Mouse (Mus musculus): ENCODE measurements around the gene Zhx3. TPM values are rescaled to one million over a fixed set of nuclear protein-coding genes. Genes with fewer than 3 reads are reported as not detected.

Gene Zhx3
- polyA plus RNA-seq, 1 experiment from 2014 or later, result 6.8 TPM

- H3K4me2 ChIP-seq (ENCODE audit: low read length), result no peak overlapping the region
- H3K9ac ChIP-seq (ENCODE audit: low read length), result no peak overlapping the region
- no peak for ATAC-seq (ENCODE audit: insufficient number of reproducible peaks, insufficient read depth, low FRiP score, low read depth)
- no peak overlapping the region for H3K27ac ChIP-seq (replicated peaks in 1 of 2; ENCODE audit: control insufficient read depth in 1 of 2, insufficient read depth in 1 of 2, low read depth in 2 of 2, low read length in 2 of 2)
- H3K4me1 ChIP-seq (ENCODE audit: control insufficient read depth in 2 of 2, insufficient read depth in 2 of 2, low read length in 2 of 2), result no peaks in the 10 kb centered on the region
- H3K36me3 ChIP-seq (ENCODE audit: control insufficient read depth, insufficient read depth, low read length), result peaks cover 39% of the 10 kb centered on the region
- H3K9me3 ChIP-seq (ENCODE audit: control insufficient read depth, low read length), result no peaks in the 10 kb centered on the region
- 88% methylated on average over 2 of the region's 2 CpGs for WGBS
- no peaks in the 10 kb centered on the region for H3K27me3 ChIP-seq (ENCODE audit: control insufficient read depth, insufficient read depth, low read length)
- no peak overlapping the region for H3K4me3 ChIP-seq (ENCODE audit: control insufficient read depth in 1 of 2, insufficient read depth in 1 of 2, low read depth in 1 of 2, low read length in 2 of 2)
Observed at GRCm38 (mm10) chr2:160768997-160769396, 103.8 kb downstream of the Zhx3 start.

GRCm38 (mm10) chr2:160768097-160768695, 104.6 kb downstream of the Zhx3 start:
- Histone ChIP-seq H3K9me3 (ENCODE audit: control insufficient read depth, low read length) (no peaks in the 10 kb centered on the region), H3K4me1 (ENCODE audit: control insufficient read depth in 2 of 2, insufficient read depth in 2 of 2, low read length in 2 of 2) (no peaks in the 10 kb centered on the region), H3K9ac (ENCODE audit: low read length) (no peak overlapping the region), H3K27me3 (ENCODE audit: control insufficient read depth, insufficient read depth, low read length) (no peaks in the 10 kb centered on the region), H3K4me2 (ENCODE audit: low read length) (no peak overlapping the region), H3K36me3 (ENCODE audit: control insufficient read depth, insufficient read depth, low read length) (peaks cover 47% of the 10 kb centered on the region), H3K4me3 (ENCODE audit: control insufficient read depth in 1 of 2, insufficient read depth in 1 of 2, low read depth in 1 of 2, low read length in 2 of 2) (no peak overlapping the region), H3K27ac (replicated peaks in 1 of 2; ENCODE audit: control insufficient read depth in 1 of 2, insufficient read depth in 1 of 2, low read depth in 2 of 2, low read length in 2 of 2) (no peak overlapping the region)
- no peak for ATAC-seq (ENCODE audit: insufficient number of reproducible peaks, insufficient read depth, low FRiP score, low read depth)
- WGBS, result 75% methylated on average over 4 of the region's 4 CpGs

- Histone ChIP-seq H3K27ac (replicated peaks in 1 of 2; ENCODE audit: control insufficient read depth in 1 of 2, insufficient read depth in 1 of 2, low read depth in 2 of 2, low read length in 2 of 2) (no peak overlapping the region), H3K9me3 (ENCODE audit: control insufficient read depth, low read length) (no peaks in the 10 kb centered on the region), H3K36me3 (ENCODE audit: control insufficient read depth, insufficient read depth, low read length) (peaks cover 57% of the 10 kb centered on the region), H3K4me3 (ENCODE audit: control insufficient read depth in 1 of 2, insufficient read depth in 1 of 2, low read depth in 1 of 2, low read length in 2 of 2) (no peak overlapping the region), H3K4me2 (ENCODE audit: low read length) (no peak overlapping the region), H3K9ac (ENCODE audit: low read length) (no peak overlapping the region), H3K27me3 (ENCODE audit: control insufficient read depth, insufficient read depth, low read length) (no peaks in the 10 kb centered on the region), H3K4me1 (ENCODE audit: control insufficient read depth in 2 of 2, insufficient read depth in 2 of 2, low read length in 2 of 2) (no peaks in the 10 kb centered on the region)
- 96% methylated on average over 2 of the region's 2 CpGs for WGBS
- ATAC-seq (ENCODE audit: insufficient number of reproducible peaks, insufficient read depth, low FRiP score, low read depth), result no peak
Observed at GRCm38 (mm10) chr2:160767201-160767600, 105.6 kb downstream of the Zhx3 start.

GRCm38 (mm10) chr2:160766371-160766771, 106.4 kb downstream of the Zhx3 start:
- Histone ChIP-seq H3K4me1 (ENCODE audit: control insufficient read depth in 2 of 2, insufficient read depth in 2 of 2, low read length in 2 of 2) (no peaks in the 10 kb centered on the region), H3K4me3 (ENCODE audit: control insufficient read depth in 1 of 2, insufficient read depth in 1 of 2, low read depth in 1 of 2, low read length in 2 of 2) (no peak overlapping the region), H3K4me2 (ENCODE audit: low read length) (no peak overlapping the region), H3K36me3 (ENCODE audit: control insufficient read depth, insufficient read depth, low read length) (peaks cover 65% of the 10 kb centered on the region), H3K27me3 (ENCODE audit: control insufficient read depth, insufficient read depth, low read length) (no peaks in the 10 kb centered on the region), H3K27ac (replicated peaks in 1 of 2; ENCODE audit: control insufficient read depth in 1 of 2, insufficient read depth in 1 of 2, low read depth in 2 of 2, low read length in 2 of 2) (no peak overlapping the region), H3K9ac (ENCODE audit: low read length) (no peak overlapping the region), H3K9me3 (ENCODE audit: control insufficient read depth, low read length) (no peaks in the 10 kb centered on the region)
- 63% methylated on average over 5 of the region's 5 CpGs for WGBS
- ATAC-seq (ENCODE audit: insufficient number of reproducible peaks, insufficient read depth, low FRiP score, low read depth), result no peak

GRCm38 (mm10) chr2:160765096-160765495, 107.7 kb downstream of the Zhx3 start:
- no peak overlapping the region for H3K9ac ChIP-seq (ENCODE audit: low read length)
- ATAC-seq (ENCODE audit: insufficient number of reproducible peaks, insufficient read depth, low FRiP score, low read depth), result no peak
- WGBS, result 64% methylated on average over 3 of the region's 3 CpGs
- H3K4me1 ChIP-seq (ENCODE audit: control insufficient read depth in 2 of 2, insufficient read depth in 2 of 2, low read length in 2 of 2), result no peaks in the 10 kb centered on the region
- H3K4me2 ChIP-seq (ENCODE audit: low read length), result no peak overlapping the region
- no peaks in the 10 kb centered on the region for H3K9me3 ChIP-seq (ENCODE audit: control insufficient read depth, low read length)
- peaks cover 69% of the 10 kb centered on the region for H3K36me3 ChIP-seq (ENCODE audit: control insufficient read depth, insufficient read depth, low read length)
- H3K27ac ChIP-seq (replicated peaks in 1 of 2; ENCODE audit: control insufficient read depth in 1 of 2, insufficient read depth in 1 of 2, low read depth in 2 of 2, low read length in 2 of 2), result no peak overlapping the region
- H3K4me3 ChIP-seq (ENCODE audit: control insufficient read depth in 1 of 2, insufficient read depth in 1 of 2, low read depth in 1 of 2, low read length in 2 of 2), result no peak overlapping the region
- no peaks in the 10 kb centered on the region for H3K27me3 ChIP-seq (ENCODE audit: control insufficient read depth, insufficient read depth, low read length)

GRCm38 (mm10) chr2:160764386-160764785, 108.4 kb downstream of the Zhx3 start:
- Histone ChIP-seq H3K27ac (replicated peaks in 1 of 2; ENCODE audit: control insufficient read depth in 1 of 2, insufficient read depth in 1 of 2, low read depth in 2 of 2, low read length in 2 of 2) (no peak overlapping the region), H3K4me3 (ENCODE audit: control insufficient read depth in 1 of 2, insufficient read depth in 1 of 2, low read depth in 1 of 2, low read length in 2 of 2) (no peak overlapping the region), H3K27me3 (ENCODE audit: control insufficient read depth, insufficient read depth, low read length) (no peaks in the 10 kb centered on the region), H3K9ac (ENCODE audit: low read length) (no peak overlapping the region), H3K9me3 (ENCODE audit: control insufficient read depth, low read length) (no peaks in the 10 kb centered on the region), H3K4me1 (ENCODE audit: control insufficient read depth in 2 of 2, insufficient read depth in 2 of 2, low read length in 2 of 2) (no peaks in the 10 kb centered on the region), H3K36me3 (ENCODE audit: control insufficient read depth, insufficient read depth, low read length) (peaks cover 76% of the 10 kb centered on the region), H3K4me2 (ENCODE audit: low read length) (no peak overlapping the region)
- ATAC-seq (ENCODE audit: insufficient number of reproducible peaks, insufficient read depth, low FRiP score, low read depth), result no peak
- WGBS, result 78% methylated on average over 2 of the region's 2 CpGs

- 74% methylated on average over 3 of the region's 3 CpGs for WGBS
Observed at GRCm38 (mm10) chr2:160763816-160764215, 109.0 kb downstream of the Zhx3 start.

More at GRCm38 (mm10) chr2:160763816-160764215, 109.0 kb downstream of the Zhx3 start:
- Histone ChIP-seq H3K4me2 (ENCODE audit: low read length) (no peak overlapping the region), H3K9ac (ENCODE audit: low read length) (no peak overlapping the region), H3K4me3 (ENCODE audit: control insufficient read depth in 1 of 2, insufficient read depth in 1 of 2, low read depth in 1 of 2, low read length in 2 of 2) (no peak overlapping the region), H3K9me3 (ENCODE audit: control insufficient read depth, low read length) (no peaks in the 10 kb centered on the region), H3K27me3 (ENCODE audit: control insufficient read depth, insufficient read depth, low read length) (no peaks in the 10 kb centered on the region), H3K36me3 (ENCODE audit: control insufficient read depth, insufficient read depth, low read length) (peaks cover 76% of the 10 kb centered on the region), H3K27ac (replicated peaks in 1 of 2; ENCODE audit: control insufficient read depth in 1 of 2, insufficient read depth in 1 of 2, low read depth in 2 of 2, low read length in 2 of 2) (no peak overlapping the region), H3K4me1 (ENCODE audit: control insufficient read depth in 2 of 2, insufficient read depth in 2 of 2, low read length in 2 of 2) (no peaks in the 10 kb centered on the region)
- ATAC-seq (ENCODE audit: insufficient number of reproducible peaks, insufficient read depth, low FRiP score, low read depth), result no peak
